Mouse (Mus musculus): ENCODE measurements around the gene Jarid2.
"Not testable (repeated sequence)": the region's sequence is repeated elsewhere in the genome, so short reads cannot be mapped to it uniquely, and the experiment has no call there.

Gene Jarid2

DNA sequence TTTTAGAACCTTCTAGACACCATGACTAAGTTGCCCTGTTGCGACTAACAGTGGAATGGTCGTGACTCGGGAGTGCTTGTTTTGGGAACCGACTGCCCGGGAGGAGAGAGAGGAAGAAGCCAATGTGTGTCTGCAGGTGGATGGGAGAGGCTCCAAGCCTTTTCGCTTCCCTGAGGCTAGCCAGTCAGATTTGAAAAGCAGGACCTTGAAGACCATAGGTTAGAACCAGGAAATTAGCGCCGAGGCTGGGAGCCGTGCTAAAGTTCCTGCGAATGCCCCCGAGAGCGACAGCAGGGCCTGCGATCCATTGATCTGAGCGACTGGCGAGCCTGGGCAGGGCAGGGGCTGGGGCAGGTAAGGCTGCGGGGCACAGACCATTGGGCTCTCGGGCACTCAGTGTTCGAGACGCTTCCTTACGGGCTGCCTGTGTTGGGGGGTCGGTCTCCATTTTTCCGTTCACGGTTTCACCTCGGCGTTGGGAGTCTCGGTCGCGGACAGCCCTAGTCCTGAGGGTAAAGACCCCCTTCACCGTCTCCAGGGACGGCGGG, at the start of gene Jarid2:
Gene Jarid2, plus strand, starts transcription at position 51 of the 548 bp plus-strand sequence.
- no peak for DNase-seq (ENCODE audit: inconsistent ontology term)

DNA sequence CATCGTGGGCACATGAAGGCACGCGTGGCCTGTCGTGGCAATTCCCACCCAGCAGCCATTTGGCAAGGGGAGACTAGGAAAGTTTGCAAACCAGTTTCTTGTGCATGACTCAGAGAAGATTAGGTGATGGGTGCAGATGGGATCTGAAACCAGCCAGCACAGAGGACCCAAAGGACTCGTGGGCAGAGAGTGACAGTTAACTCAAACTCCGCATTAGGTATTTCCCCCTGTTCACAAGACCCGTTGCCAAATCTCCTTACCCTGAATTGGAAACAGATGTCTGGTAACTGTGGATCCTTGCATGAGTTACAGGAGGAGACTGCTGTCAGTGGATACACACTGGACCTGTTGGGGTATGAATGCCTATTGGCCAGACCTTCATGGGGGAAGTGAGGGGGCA, 48.2 kb upstream of the Jarid2 start:
- no peak for DNase-seq (ENCODE audit: inconsistent ontology term)

DNA sequence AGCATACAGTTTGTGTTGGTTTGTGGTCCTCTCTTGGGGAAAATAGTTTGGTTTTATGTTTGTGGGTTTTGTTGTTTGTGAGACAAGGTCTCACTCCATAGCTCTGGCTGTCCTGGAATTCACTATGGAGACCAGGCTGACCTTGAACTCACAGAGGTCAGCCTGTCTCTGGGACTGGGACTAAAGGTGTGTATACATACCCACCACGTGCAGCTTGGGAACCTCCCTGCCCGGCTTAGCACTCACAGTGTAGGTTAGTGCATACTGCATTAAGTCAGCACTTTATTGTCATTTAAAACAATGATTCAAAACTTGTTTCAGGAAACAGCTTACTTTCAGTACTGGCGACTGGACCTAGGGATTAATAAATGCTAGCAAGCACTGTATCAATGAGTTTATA, 41.1 kb upstream of the Jarid2 start:
- no peak for DNase-seq (ENCODE audit: inconsistent ontology term)

DNA sequence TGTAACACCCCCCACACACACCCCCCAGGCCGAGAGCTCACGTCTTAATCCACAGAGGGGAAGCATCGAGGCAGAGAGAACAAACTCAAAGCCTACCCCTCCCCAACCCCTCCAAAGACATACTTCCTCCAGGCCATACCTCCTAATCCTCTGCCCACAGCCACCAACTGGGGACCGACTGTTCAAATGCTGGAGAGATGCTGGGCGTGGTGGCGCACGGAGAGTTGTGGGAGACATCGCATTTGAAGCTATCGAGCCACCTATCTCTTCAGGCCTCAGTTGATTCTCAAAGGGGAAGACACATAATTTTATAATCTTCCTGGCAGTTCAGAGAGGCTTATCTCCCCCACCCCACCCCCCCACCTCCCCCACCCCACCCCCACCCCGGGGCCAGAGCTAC, 31.6 kb upstream of the Jarid2 start:
- DNase-seq (ENCODE audit: inconsistent ontology term): no peak

DNA sequence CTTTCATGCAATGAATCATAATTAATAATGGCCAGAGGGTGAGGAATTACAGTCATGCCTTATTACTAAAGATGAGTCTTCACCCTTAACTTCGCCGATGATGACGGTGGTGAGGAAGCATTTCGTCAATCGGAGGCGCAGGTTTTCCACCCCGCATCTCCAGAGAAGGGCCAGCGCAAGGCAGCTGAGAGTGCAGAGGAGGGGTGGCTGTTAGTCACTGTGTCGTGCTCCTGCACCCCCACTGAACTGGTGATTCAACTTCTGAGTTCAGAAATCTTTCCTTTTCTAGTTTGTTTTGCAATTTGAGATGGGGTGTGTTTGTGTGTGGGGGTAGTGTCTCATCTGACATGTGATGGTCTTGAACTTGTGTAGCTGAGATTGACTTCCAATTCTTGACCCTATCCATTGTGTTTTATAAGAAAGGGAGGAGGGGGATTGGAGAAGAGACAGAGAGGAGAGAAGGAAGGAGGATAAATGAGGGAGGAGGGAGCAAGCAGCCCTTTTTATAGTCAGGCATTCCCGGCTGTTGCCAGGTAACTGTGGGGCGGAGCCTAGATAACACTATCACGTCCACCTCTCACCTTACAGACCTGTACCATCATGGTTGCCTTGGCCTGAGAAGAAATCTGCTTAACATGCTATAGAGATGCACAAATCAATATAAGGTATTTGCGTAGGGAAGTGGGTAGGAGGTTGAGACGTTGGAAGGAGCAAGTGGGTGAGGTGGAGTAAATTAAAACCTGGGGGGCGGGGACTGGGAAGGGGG, 25.1 kb upstream of the Jarid2 start:
- DNase-seq (ENCODE audit: inconsistent ontology term): no peak

DNA sequence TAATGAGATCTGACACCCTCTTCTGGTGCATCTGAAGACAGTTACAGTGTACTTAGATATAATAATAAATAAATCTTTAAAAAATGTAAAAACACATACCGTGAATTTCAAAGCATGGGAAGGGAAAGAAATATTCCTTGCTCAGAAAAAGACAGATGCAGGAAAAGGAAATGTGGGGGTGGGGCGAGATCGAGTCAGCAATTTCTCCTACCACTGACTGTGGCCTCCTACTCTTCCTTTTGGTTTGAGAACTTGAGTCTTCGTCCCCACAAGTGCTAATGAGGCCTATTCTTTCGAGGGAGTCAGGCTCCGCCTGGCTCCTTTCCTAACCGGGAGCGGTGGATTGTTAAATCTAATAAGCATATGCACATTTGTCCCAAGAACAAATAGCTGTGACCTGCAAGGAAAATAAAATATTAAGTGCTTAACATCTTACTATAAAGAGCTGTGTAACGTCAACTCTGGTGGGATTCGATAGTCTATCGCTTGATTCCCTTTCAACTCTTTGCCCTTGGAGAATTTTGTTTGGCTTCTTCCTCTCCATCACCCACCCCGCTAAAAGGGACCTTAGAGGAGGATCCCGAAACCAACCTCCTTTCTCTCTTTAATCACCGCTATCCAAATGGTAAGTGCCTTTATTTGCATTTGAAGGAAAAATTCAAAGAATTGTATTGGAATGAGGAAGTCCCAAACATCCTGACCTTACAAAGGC, 24.1 kb upstream of the Jarid2 start:
- DNase-seq (ENCODE audit: inconsistent ontology term): no peak

DNA sequence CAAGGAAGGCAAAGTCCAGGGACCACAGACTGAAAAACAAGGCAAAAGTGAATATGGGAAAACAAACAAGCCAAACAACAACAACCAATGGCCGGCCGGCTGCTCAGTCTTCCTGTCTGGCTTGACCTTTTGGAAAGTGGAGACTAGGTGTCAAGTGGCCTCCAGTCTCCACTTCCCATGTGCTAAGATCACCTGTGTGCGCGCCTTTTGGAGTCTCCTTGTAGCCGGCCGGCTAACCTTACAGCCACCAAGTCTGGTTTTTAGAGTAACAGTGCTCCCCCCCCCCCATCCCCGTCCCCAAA, 23.6 kb upstream of the Jarid2 start:
- DNase-seq (ENCODE audit: inconsistent ontology term): no peak

DNA sequence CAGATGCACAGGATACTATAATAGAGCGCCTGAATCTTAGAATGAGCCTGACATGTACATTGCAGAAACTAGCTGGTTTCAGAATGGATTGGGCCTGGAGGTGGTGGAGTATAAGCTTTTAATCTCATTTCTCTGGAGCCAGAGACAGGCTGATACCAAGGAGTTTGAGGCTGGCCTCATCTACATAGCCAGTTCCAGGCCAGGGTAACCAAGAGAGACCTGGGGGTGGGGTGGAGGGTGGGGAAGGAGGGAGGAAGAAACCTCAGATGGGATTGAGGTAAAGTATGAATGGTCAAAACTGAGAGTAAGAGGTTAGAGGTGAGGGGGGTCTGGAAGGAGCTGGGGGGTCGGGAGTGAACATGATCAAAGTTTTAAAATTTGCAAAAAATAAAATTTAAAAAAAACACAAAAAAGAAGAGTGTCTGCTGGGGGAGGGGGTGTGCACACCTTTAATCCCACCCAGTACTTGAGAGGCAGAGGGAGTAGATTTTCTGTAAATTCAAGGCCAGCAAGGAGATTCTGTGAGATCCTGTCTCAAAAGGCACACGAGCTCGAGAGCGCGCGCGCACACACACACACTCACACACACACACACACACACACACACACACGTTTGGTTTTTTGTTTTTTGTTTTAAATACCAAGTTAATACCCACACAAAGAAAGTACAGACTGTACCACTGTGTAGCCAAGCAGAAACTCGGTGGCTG, 22.9 kb upstream of the Jarid2 start:
- no peak for DNase-seq (ENCODE audit: inconsistent ontology term)

DNA sequence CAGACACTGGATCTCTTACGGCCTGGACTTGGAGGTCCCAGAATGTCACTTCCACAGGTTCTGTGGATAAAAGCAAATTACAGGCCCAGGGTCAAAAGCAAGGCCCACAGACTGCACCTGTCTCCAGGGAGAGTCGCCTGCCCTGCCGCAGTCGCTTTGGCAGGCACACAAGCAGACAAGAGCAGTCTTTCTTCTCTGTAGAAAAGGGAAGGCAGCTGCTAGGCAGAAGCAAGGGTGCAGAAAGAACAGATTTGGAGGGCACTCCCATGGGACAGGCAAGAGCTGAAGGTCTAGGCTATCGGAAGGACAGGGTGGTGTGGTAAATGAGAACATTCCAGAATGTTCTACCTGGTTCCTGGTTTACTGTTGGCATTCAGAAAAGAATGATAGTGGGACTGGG, 22.1 kb upstream of the Jarid2 start:
- DNase-seq (ENCODE audit: inconsistent ontology term): peak; percentile 10

DNA sequence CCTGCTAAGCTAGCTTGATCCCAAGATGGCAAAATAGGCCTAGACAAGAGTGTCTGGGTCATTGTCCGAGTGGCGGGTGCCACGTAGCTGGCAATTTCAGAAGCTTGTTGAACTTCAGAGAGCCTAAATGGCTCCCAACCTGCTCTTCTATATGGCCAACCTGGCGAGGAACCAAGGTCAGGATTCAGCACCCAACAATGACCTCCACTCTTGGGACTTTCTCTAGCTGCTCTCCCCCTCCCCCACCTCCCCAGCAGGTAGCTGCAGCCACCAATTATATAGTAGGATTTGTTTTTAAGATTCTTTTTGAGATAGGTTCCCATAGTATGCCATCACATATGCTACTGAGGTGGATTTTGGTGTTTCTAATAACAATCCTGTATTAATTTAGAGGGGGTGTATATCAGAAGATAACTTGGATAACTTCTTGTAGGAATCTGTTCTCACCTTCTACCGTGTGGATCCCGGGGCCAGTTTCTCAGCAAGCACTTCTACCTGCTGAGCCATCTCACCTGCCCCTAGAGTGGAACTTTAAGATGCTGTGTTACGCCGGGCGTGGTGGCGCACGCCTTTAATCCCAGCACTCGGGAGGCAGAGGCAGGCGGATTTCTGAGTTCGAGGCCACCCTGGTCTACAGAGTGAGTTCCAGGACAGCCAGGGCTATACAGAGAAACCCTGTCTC, 20.8 kb upstream of the Jarid2 start:
- DNase-seq (ENCODE audit: inconsistent ontology term): no peak

DNA sequence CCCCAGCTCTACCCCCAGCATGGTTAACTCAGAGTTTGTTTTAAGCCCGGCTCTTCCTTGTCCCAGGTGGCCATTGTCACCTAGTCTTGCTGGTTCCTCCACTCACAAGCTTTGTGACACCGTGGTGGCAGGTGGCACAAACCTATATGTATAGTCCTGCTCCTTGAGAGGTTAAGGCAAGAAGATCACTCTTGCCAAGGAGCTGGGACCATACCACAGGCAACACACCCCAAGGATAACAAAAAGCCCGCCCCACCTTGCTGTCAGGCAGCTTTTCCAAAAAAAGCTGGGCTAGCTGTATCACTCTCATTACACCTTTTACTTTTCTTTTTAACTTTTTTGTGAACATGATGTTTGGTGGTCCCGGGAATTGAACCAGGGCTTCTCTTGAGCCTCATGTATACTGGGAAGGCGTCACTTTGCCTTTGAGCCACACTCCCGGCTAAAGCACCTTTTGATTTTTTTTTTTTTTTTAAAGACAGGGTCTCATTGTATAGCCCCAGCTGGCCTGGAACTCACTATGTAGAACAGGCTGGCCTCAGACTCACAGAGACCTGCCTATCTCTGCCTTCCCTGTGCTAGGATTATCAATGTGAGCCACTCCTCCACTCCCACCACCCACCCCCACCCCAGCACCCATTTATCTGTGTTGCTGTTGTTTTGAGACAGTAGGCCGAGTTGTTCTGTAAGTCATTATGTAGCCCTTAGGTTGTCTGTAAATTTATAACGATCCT, 19.4 kb upstream of the Jarid2 start:
- DNase-seq (ENCODE audit: inconsistent ontology term): no peak

DNA sequence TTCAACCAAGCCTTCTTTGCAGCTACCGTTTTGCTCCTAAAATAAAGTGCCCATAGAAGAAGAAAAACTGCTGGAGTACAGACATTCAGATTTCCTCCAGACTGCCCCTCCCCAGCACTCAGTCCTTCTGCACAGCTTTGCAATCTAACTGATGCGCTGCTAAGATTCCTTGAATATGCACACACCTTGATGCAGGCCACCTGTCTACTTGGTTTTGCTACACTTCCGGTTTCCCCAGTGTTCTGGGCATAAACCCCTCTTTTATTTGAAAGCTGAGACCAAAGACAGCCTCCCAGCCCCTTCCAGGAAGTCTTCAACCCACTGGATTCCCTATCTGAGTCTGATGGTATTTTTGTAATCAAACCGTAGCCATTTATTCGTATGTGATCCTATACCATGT, 18.2 kb upstream of the Jarid2 start:
- no peak for DNase-seq (ENCODE audit: inconsistent ontology term)

DNA sequence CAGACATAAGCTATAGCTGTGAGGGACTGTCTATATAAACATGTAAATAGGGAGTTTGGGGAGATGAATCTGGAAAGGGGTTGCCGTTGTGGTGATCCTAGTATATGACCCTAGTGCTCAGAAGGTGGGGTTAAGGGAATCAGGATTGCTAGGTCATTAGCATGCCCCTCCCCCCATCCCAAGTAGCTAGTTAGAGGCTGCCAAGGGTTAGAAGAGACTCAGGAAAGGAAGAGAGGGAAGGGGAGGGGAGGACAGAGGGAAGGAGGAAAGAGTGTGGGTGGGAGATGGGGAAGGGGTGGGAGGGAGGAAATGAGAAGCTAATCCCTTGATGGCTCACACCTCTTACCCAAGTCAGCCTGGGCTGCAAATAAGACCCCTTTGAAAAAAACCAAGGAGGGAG, 17.4 kb upstream of the Jarid2 start:
- no peak for DNase-seq (ENCODE audit: inconsistent ontology term)

DNA sequence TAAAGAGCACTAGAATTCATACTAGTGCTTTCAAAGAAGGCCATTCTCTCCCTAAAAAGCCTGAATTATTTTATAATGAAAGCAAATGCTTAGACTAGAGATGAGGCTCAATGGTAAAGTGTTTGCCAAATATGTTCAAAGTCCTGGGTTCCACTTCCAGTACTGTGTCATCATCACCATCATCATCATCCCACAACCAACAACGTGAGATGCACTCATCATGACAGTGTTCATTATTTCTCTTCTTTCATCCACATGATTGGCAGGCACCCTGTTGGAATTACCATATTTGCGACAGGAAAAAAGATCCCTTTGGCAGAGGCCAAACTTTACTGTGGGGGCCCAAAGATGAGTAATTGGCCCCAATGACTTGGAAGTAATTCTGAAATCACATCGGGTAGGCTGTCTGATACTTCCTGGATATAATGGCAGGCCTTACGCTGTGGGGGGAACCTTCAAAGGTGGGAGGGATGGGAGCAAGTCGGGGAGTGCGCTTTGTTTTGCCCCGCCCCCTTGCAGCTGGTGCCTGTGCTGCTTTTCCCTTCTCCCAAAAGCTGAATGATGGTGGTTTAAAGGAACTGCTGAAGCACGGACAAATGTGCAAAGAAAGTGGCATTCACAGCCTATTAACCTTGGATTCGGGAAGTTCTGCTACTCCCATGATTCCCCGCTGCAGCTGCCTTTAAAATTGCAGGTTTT, 13.9 kb upstream of the Jarid2 start:
- peak; percentile 46 for DNase-seq (ENCODE audit: inconsistent ontology term)

DNA sequence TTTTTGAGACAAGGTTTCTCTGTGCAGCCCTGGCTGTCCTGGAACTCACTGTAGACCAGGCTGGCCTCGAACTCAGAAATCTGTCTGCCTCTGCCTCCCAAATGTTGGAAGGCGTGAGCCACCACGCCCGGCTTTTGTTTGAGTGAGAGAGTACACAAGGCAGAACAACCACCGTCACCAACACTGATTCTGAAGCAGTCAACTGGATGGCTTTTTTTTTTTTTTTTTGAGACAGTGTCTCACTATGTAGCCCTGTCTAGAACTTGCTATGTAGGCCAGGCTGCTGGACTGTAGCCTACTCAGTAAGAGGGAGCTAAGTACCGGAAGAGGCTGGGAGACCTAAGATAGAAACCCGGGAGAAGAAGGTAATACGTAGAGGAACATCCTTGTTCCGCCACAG, 11.4 kb upstream of the Jarid2 start:
- DNase-seq (ENCODE audit: inconsistent ontology term): no peak

DNA sequence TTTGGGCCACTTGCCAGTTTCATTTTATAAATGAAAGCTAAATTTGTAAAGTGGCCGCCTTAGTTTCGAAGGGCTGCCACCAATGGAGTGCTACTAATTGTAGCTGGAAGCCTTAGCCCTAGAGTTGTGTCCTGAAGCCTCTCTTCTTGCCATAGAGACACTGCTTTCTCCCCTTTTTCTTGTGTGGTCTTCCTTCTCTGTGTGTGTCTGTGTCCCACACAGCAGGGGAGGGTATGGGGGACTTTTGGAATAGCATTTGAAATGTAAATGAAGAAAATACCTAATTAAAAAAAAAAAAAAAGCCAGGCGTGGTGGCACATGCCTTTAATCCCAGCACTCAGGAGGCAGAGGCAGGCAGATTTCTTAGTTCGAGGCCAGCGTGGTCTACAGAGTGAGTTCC, 10.8 kb upstream of the Jarid2 start:
- not testable (repeated sequence) for DNase-seq (ENCODE audit: inconsistent ontology term)

DNA sequence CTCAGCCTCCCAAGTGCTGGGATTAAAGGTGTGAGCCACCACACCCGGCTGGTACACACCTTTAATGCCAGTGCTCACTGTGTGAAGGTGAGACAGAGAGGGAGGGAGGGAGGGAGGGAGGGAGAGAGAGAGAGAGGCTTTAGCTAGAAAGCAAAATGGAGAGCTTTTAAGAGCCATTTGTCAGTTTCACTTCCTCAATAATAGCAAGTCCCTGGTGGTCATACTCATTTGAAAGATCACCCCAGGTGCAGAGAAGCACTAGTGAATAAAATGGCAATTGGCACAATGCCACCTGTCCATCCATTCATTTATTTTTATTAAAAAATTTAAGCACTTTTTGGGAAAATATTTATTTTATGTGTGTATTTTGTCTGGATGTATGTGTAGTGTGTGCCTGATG, 9.2 kb upstream of the Jarid2 start:
- no peak for DNase-seq (ENCODE audit: inconsistent ontology term)

DNA sequence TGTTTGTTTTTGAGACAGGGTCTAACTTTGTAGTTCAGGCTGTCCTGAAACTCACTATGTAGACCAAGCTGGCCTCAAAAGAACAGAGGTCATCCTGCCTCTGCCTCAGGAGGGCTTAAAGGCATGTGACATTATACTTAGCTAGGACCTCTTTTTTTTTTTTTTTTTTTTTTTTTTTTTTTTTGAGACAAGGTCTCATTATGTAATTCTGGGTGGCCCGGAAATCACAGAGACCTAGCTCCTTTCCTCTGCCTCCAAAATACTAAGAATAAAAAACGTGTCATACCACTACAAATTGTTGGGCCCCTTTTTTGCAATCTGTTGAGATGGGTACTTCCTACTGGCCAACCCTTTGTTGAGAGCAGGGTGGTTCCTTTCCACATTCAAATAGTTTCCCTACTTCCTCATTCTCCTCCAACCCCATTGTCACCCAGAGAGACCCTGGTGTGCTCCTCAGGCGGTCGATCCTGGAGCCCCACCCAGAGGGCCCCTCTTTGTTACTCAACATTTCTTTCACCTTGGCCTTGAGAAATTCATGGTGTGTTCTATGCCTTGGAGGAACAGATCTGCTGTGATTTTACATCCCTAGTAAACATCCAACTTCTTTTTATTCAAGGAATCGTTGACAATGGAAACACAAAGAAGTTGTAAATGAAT, 7.3 kb upstream of the Jarid2 start:
- DNase-seq (ENCODE audit: inconsistent ontology term): no peak

DNA sequence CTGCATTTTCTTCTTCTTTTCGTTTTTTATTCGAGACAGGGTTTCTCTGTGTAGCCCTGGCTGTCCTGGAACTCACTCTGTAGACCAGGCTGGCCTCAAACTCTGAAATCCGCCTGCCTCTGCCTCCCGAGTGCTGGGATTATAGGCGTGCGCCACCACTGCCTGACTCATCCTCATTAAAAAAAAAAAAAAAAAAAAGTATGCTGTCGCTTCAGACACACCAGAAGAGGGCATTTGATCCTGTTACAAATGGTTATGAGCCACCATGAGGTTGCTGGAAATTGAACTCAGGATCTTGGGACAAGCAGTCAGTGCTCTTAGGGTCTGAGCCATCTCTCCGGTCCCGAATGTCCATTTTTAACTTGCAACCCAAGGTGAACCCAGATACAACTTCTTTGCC, 5.8 kb upstream of the Jarid2 start:
- not testable (repeated sequence) for DNase-seq (ENCODE audit: inconsistent ontology term)

DNA sequence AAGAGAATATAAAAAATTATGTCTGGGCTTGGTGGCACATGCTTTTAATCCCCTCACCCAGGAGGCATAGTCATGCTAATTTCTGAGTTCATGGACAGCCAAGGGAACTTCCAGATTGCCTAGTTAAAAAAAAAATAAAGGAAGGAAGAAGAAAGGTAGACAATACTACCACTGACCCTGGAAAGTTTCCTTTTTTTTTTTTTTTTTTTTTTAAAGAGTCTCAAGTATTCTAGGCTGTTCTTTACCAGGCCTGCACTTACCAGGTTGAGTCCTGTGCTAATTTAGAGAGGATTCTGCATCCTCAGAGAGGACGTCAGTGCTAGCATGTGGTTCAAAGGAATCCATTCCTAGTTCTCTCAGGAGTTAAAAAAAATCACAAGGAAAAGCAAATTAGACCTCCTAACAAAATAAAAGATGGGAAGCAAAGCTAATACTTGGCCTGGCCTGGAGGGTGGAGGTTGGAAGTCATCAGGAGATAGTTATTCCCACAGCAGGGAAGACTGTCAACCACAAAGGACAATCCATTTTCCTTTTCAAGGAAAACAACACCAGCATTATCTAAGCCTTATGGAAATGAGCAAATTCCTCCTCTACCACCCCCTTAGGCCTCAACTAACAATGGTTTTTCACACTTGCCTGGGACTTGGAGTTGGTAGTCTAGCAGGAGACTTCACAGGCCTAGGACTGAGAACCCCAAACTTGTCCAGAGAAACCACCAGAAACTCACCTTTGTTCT, 961 bp upstream of the Jarid2 start:
- DNase-seq (ENCODE audit: inconsistent ontology term): no peak

All from Muller cell, postnatal 12 days (primary cell).